Mouse (Mus musculus) stomach, postnatal 0 days (tissue): ENCODE data around the gene Cxcl16. TPM values are rescaled to one million over a fixed set of nuclear protein-coding genes. Genes with fewer than 3 reads are reported as not detected.

Experiments used
- ATAC-seq: fragments of 200-750 bp; cut with Nextera tagmentation; 2 replicates; pipeline ENCODE4 v1.8.0; 2017; ENCODE audit not compliant: low FRiP score, low TSS enrichment
- DNase-seq: peaks from one replicate; pipeline ENCODE4 v3.0.0-alpha.2; 2016; ENCODE audit warnings: low spot score
- H3K27ac ChIP-seq: fragments of 300-500 bp; sonication (generic); replicated peaks from 2 replicates; pipeline ENCODE4 v1.5.1; 2014; ENCODE audit warnings: mild to moderate bottlenecking, control low read depth
- H3K27me3 ChIP-seq: fragments of 300-500 bp; sonication (generic); 2 replicates; pipeline ENCODE4 v1.6.1; 2014; ENCODE audit warnings: low read length; ENCODE audit not compliant: control insufficient read depth, insufficient read depth
- H3K36me3 ChIP-seq: fragments of 300-500 bp; sonication (generic); 2 replicates; pipeline ENCODE4 v1.6.1; 2014; ENCODE audit warnings: low read length, mixed read lengths; ENCODE audit not compliant: control insufficient read depth, insufficient read depth
- H3K4me1 ChIP-seq: fragments of 300-500 bp; sonication (generic); replicated peaks from 2 replicates; pipeline ENCODE4 v1.6.1; 2014; ENCODE audit warnings: antibody characterized with exemption; ENCODE audit not compliant: control insufficient read depth, insufficient read depth
- H3K4me2 ChIP-seq: fragments of 300-500 bp; sonication (generic); replicated peaks from 2 replicates; pipeline ENCODE4 v1.6.1; 2014; ENCODE audit warnings: low read depth, mild to moderate bottlenecking, control low read depth, moderate library complexity
- H3K4me3 ChIP-seq: fragments of 300-500 bp; sonication (generic); 2 replicates; pipeline ENCODE4 v1.5.1; 2014; ENCODE audit warnings: low read depth, low read length, control low read depth
- H3K9ac ChIP-seq: fragments of 300-500 bp; sonication (generic); 2 replicates; pipeline ENCODE4 v1.6.1; 2014; ENCODE audit warnings: mild to moderate bottlenecking, low read length, control low read depth, mixed read lengths
- H3K9me3 ChIP-seq: fragments of 300-500 bp; sonication (generic); 2 replicates; pipeline ENCODE4 v1.6.1; 2016; ENCODE audit warnings: low read length; ENCODE audit not compliant: control insufficient read depth
- CTCF ChIP-seq: IDR thresholded peaks from 2 replicates; pipeline ENCODE4 v1.5.1; 2016; ENCODE audit warnings: antibody characterized with exemption, low read depth, mild to moderate bottlenecking, moderate library complexity
- EP300 ChIP-seq: optimal IDR thresholded peaks from 2 replicates; pipeline ENCODE3; 2016; ENCODE audit warnings: antibody characterized with exemption
- WGBS: fragments of 180-500 bp; shearing (Covaris S2); extraction: QIAGEN DNeasy Blood & Tissue Kit; methylation state at CpG from one replicate; pipeline ENCODE4 v1.1.7; 2014; 5-methylcytosine and 5-hydroxymethylcytosine counted together
- polyA plus RNA-seq: library from polyadenylated mRNA; unstranded; fragments of >200 nt; fragmentation: Nextera tagmentation; extraction: Ambion mirVana; gene quantifications from 2 replicates; pipeline ENCODE4 v1.2.1, GENCODE M21; 2015

The Cxcl16 gene
- polyA plus RNA-seq, 1 experiment from 2014 or later, result 15.8 TPM

DNA sequence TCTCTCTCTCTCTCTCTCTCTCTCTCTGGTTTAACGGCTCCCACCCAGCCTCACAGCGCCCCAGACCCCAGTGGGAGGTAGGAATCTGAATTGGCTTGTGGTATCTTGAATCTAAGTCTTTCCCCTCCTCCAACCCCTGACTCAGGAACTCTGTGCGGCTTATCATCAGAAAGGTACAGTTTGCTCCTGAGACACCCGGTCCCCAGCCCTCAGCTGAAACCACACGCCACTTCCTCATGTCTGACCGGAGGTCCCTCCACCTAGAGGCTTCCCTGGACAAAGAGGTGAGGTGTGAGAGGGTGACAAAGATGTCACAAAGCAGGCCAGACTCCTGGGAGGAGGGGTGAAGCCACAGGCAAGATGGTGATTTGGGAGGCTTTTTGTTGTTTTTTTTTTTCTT is 22.4 kb downstream of the Cxcl16 start:
- 70% methylated on average over 6 of the region's 6 CpGs for WGBS
- Histone ChIP-seq H3K9ac (no peak overlapping the region), H3K27ac (no peak overlapping the region), H3K9me3 (no peaks in the 10 kb centered on the region), H3K4me1 (no peaks in the 10 kb centered on the region), H3K4me2 (no peak overlapping the region), H3K36me3 (0 out of 2 replicates have a peak, but pooled peaks cover 3% of the 10 kb centered on the region), H3K27me3 (no peaks in the 10 kb centered on the region), H3K4me3 (no peak overlapping the region)
- ATAC-seq, result no peak
- TF ChIP-seq CTCF (no peak), EP300 (no peak)
- DNase-seq, result peak; percentile 43

DNA sequence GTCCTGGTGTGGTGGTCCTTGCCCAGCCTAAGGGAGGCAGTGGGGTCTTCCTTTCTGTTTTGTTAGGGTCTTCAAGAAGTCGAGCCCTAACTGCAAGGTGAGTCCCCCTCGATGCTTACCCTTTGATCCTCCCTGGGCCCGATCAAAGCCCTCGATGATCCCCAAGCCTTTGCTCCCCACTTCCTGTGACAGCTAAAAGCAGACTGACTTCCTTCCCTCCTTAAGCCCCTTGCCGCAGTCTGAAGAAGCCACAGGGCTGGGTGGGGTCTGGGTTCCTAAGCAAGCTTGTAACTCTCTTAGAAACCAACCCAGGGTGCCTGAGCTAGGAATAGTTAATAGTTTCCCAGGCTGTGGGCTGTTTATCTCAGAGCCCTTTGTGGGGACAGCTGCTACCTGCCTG is 24.3 kb downstream of the Cxcl16 start:
- ATAC-seq, result no peak
- Histone ChIP-seq H3K4me2 (no peak overlapping the region), H3K27ac (no peak overlapping the region), H3K4me3 (no peak overlapping the region), H3K36me3 (0 out of 2 replicates have a peak, but pooled peaks cover 3% of the 10 kb centered on the region), H3K27me3 (no peaks in the 10 kb centered on the region), H3K9me3 (no peaks in the 10 kb centered on the region), H3K4me1 (no peaks in the 10 kb centered on the region), H3K9ac (no peak overlapping the region)
- no peak for TF ChIP-seq CTCF
- no peak for TF ChIP-seq EP300
- DNase-seq, result no peak
- WGBS, result 57% methylated on average over 5 of the region's 5 CpGs

DNA sequence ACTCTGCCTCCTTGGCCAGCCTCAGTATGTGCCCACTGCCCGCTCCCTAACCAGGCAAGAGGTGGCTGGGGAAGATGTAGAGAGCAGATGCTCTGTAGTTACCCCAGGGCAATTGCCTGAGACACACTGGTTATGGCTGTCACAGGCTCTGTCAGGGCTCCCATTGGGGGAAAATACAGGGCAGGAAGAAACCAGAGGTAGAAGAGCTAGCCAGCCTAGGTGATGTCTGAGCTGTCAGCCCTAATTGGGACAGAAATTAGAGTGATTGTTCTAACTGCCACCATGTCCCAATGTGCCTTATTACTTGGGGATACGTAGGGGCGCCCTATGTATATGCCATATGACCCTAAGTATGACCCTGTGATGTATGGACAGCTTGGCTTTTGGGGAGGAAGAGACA is 25.8 kb downstream of the Cxcl16 start:
- H3K4me1 ChIP-seq, result no peaks in the 10 kb centered on the region
- no peaks in the 10 kb centered on the region for H3K9me3 ChIP-seq
- H3K9ac ChIP-seq, result no peak overlapping the region
- no peak overlapping the region for H3K4me3 ChIP-seq
- 0 out of 2 replicates have a peak, but pooled peaks cover under 1% of the 10 kb centered on the region for H3K36me3 ChIP-seq
- ATAC-seq (no peak), DNase-seq (no peak)
- TF ChIP-seq CTCF (no peak), EP300 (no peak)
- H3K27ac ChIP-seq, result no peak overlapping the region
- WGBS, result 91% methylated on average over 3 of the region's 3 CpGs
- no peaks in the 10 kb centered on the region for H3K27me3 ChIP-seq
- peak overlapping the region; percentile 91; the same call in 1 of the 2 replicates for H3K4me2 ChIP-seq

DNA sequence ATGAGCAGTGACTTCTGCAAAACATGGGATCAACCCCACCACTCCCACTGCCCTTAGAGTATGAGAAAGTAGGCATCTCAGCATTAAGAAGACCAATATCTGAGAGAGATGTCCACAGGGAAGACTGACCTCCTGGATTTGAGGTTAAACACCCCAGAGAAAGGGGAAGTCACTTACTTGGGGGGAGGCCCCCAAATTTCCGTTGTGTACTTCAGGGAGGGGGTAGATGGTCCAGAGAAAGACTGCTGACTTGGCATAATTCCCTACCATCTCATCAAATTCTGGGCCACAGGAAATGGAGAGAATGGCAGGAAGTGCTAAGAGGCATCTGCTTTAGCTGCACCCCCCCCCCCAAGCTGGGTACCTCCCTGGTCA is 26.2 kb downstream of the Cxcl16 start:
- Histone ChIP-seq H3K4me3 (no peak overlapping the region), H3K27me3 (no peaks in the 10 kb centered on the region), H3K36me3 (no peaks in the 10 kb centered on the region), H3K9me3 (no peaks in the 10 kb centered on the region), H3K27ac (no peak overlapping the region), H3K4me2 (peak overlapping the region; percentile 91), H3K9ac (no peak overlapping the region), H3K4me1 (no peaks in the 10 kb centered on the region)
- TF ChIP-seq EP300, result no peak
- ATAC-seq (no peak), DNase-seq (no peak)
- 42% methylated on average over 1 of the region's 1 CpGs for WGBS

DNA sequence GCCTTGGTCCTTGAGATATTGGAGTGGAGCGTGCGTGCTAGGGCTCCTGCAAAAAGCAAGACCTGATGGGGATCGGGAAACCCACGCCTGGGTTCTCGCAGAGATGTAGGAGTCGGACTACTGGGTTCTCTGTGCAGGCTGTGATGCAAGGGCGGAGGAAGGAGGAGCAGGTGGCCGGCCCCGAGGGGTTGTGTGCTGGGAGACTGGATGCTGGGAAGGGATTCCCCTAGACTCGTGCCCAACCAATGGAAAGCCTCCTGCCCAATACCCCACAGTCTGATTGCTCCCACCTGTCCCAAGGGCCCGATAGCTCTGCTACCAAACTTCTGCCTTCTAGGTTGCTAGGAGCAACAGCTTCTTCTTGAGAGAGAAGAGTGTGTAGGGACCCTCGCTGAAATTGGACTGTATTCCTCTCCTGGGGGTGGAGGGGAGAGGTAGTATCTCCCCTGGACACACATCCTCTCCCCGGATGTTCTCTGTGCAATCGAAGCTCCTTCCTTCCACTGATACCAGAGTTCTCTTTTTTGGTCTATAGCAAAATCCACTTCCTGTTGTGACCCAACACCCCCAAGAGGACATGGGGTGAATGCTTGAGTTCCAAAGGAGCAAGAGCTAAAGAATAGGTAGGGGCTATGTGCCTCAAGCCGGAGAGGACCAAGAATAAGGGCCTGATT is 26.8 kb downstream of the Cxcl16 start:
- Histone ChIP-seq H3K27ac (peak overlapping the region; percentile 73), H3K36me3 (no peaks in the 10 kb centered on the region), H3K9ac (peak overlapping the region; percentile 79), H3K27me3 (no peaks in the 10 kb centered on the region), H3K9me3 (no peaks in the 10 kb centered on the region), H3K4me1 (no peaks in the 10 kb centered on the region), H3K4me3 (peak overlapping the region; percentile 69), H3K4me2 (peak overlapping the region; percentile 91)
- ATAC-seq (no peak; the same call in 1 of the 2 replicates), DNase-seq (no peak)
- 6% methylated on average over 15 of the region's 15 CpGs for WGBS
- no peak for TF ChIP-seq CTCF
- no peak for TF ChIP-seq EP300

DNA sequence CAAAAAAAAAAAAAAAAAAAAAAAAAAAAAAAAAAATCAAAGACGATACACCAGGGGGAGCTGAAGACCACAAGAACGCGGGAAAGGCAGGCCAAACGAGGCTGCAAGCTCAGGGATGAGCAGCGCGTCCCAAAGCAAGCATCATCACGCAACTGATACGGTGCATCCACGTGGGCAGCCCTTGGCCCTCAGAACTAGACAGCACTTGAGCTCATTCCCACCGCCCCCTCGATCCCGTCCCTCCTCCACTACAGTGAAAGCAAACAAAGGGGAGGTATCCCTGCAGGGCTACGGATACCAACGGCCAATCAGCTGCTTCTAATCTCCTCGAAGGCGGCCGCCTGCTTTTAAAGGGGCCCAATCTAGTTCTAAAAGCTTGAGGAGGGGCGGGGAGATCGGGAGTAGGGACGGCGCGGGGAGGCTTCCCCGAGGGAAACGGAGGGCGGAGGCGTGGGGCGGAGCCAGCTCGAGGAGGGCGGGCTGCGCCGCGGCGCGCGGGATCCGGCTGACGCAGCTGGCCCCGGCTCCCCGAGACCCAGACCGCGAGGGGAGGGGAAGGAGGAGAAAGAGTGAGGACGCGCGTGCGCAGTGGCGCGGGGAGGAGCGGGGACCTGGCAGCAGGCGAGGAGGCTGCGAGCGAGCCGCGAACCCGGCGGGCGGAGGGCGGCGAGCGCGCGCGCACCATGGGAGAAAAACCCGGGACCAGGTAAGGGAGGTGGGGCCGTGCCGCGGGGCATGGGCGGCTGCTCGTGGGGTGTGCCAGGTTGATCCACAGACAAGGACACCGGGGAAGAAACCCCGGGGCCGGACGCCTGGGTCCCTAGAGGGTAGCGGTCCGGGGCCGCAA is 27.5 kb downstream of the Cxcl16 start, which contains the start of gene Arrb2:
TSS of gene Arrb2 (plus strand) at position 588 of the 847 bp plus-strand sequence.
- Histone ChIP-seq H3K4me2 (peak within 1 kb of the TSS; percentile 91), H3K36me3 (no peaks in the 10 kb centered on the region), H3K9ac (peak within 1 kb of the TSS; percentile 79), H3K4me1 (no peaks in the 10 kb centered on the region), H3K27ac (peak within 1 kb of the TSS; percentile 73), H3K9me3 (no peaks in the 10 kb centered on the region), H3K27me3 (no peaks in the 10 kb centered on the region), H3K4me3 (peak within 1 kb of the TSS; percentile 69)
- under 1% methylated on average over 70 of the region's 75 CpGs for WGBS
- peak; percentile 99 for DNase-seq
- peak; percentile 94 for ATAC-seq
- no peak for TF ChIP-seq EP300
- peak; percentile 79 for TF ChIP-seq CTCF
